Mouse (Mus musculus) heart, postnatal 0 days (tissue): ENCODE results near the gene Espn.

Source experiments
- CTCF ChIP-seq: IDR thresholded peaks from 2 replicates; pipeline ENCODE4 v1.5.1; 2016; ENCODE audit warnings: antibody characterized with exemption, control low read depth, low read depth
- EP300 ChIP-seq: IDR thresholded peaks from 2 replicates; pipeline ENCODE4 v1.6.1; 2016; ENCODE audit warnings: antibody characterized with exemption, low read depth

DNA sequence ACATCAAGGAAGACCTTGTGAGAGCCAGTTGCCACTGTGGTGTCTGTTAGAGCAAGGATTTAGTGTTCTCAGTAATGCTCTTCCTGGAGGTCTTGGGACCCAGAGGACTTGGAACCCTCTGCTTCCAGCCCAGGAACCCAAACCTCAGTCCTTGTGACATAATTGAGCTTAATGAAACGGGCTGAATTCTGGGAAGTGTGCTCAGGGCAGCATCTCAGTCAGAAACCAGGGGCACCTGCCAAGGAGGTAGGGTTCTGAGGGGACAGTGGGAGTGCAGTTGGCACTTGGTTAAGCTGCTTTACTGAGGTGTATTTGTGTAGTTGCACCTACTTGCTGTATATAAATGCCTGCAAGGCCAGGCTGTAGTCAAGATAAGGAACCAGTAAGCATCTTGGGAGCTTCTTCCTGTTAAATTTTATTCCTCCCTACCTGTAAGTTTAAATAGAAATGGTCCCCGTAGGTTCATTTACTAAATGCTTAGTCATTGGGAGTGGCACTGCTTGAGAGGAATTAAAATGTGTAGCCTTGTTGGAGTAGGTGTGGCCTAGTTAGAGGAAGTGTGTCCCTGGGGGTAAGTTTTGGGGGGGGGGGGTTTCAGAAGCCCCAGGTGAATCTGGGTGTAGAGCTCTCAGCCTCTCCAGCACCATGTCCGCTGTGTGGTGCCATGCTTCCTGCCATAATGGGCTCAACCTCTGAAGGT is 42.5 kb upstream of the Espn start:
- no peak for TF ChIP-seq CTCF
- no peak for TF ChIP-seq EP300
